Mouse (Mus musculus) myocyte (in vitro differentiated cells): ENCODE data around the gene Nr1h2. TPM values are rescaled to one million over a fixed set of nuclear protein-coding genes. Genes with fewer than 3 reads are reported as not detected.

ENCODE experiments used
- H3K27me3 ChIP-seq: one replicate; pipeline ENCODE4 v1.6.1; 2011; ENCODE audit not compliant: control insufficient read depth, insufficient read depth, insufficient read length
- H3K36me3 ChIP-seq: one replicate; pipeline ENCODE4 v1.6.1; 2011; ENCODE audit not compliant: control insufficient read depth, insufficient read depth
- H3K4me2 ChIP-seq: one replicate; pipeline ENCODE4 v1.6.1; 2011; ENCODE audit warnings: low read depth, control low read depth
- H3K4me3 ChIP-seq: one replicate; pipeline ENCODE4 v1.5.1; 2011; ENCODE audit warnings: mild to moderate bottlenecking, control low read depth, moderate library complexity
- H3K79me2 ChIP-seq: one replicate; pipeline ENCODE4 v1.6.1; 2011; ENCODE audit not compliant: control insufficient read depth, insufficient read depth
- H3ac ChIP-seq: one replicate; pipeline ENCODE4 v1.6.1; 2011; ENCODE audit not compliant: control insufficient read depth, insufficient read length
- CEBPB ChIP-seq: IDR thresholded peaks from 2 replicates; pipeline ENCODE4 v1.6.1; 2011; ENCODE audit warnings: mild to moderate bottlenecking, moderate library complexity; ENCODE audit not compliant: poor library complexity, insufficient read depth, severe bottlenecking
- E2F4 ChIP-seq: IDR thresholded peaks from one replicate; pipeline ENCODE4 v1.6.1; 2011; ENCODE audit warnings: mild to moderate bottlenecking, control low read depth, moderate library complexity; ENCODE audit not compliant: insufficient read depth
- MAX ChIP-seq: IDR thresholded peaks from one replicate; pipeline ENCODE4 v1.6.1; 2011; ENCODE audit warnings: low read depth, mild to moderate bottlenecking, control low read depth
- MYOD1 ChIP-seq, 3 experiments: IDR thresholded peaks; one replicate each; pipeline ENCODE4 v1.6.1; 2011; ENCODE audit warnings: control low read depth in 2 of 3, low read depth in 2 of 3, mild to moderate bottlenecking in 2 of 3, moderate library complexity in 1 of 3; ENCODE audit not compliant: insufficient read length in 2 of 3, control insufficient read depth in 1 of 3
- MYOG ChIP-seq, 3 experiments: IDR thresholded peaks; one replicate each; pipeline ENCODE4 v1.6.1; 2011; ENCODE audit warnings: control low read depth in 2 of 3, low read depth in 2 of 3, mild to moderate bottlenecking in 2 of 3; ENCODE audit not compliant: insufficient read length in 2 of 3, control insufficient read depth in 1 of 3, insufficient read depth in 1 of 3
- POLR2A ChIP-seq: IDR thresholded peaks from one replicate; pipeline ENCODE4 v1.6.1; 2011; ENCODE audit warnings: low read depth, mild to moderate bottlenecking, control low read depth, moderate library complexity; ENCODE audit not compliant: insufficient read length
- POLR2AphosphoS2 ChIP-seq: IDR thresholded peaks from one replicate; pipeline ENCODE4 v1.6.1; 2011; ENCODE audit warnings: low read depth, control low read depth; ENCODE audit not compliant: insufficient read length
- REST ChIP-seq: IDR thresholded peaks from one replicate; pipeline ENCODE4 v1.6.1; 2011; ENCODE audit warnings: mild to moderate bottlenecking, control low read depth, moderate library complexity; ENCODE audit not compliant: insufficient read depth, insufficient read length
- SRF ChIP-seq: IDR thresholded peaks from one replicate; pipeline ENCODE4 v1.6.1; 2011; ENCODE audit warnings: low read depth; ENCODE audit not compliant: control insufficient read depth, insufficient read length
- TCF12 ChIP-seq: IDR thresholded peaks from one replicate; pipeline ENCODE4 v1.6.1; 2011; ENCODE audit warnings: mild to moderate bottlenecking, control low read depth; ENCODE audit not compliant: poor library complexity, insufficient read depth, severe bottlenecking
- TCF3 ChIP-seq: IDR thresholded peaks from one replicate; pipeline ENCODE4 v1.6.1; 2011; ENCODE audit warnings: low read depth, control low read depth; ENCODE audit not compliant: insufficient read length
- USF1 ChIP-seq: IDR thresholded peaks from one replicate; pipeline ENCODE4 v1.6.1; 2011; ENCODE audit warnings: low read depth, mild to moderate bottlenecking, control low read depth, moderate library complexity
- polyA plus RNA-seq: library from polyadenylated mRNA; unstranded; fragments of >200 nt; fragmentation: generic; extraction: Trizol; gene quantifications from one replicate; pipeline ENCODE4 v1.2.1, GENCODE M21; 2012; ENCODE audit warnings: missing spikeins

The Nr1h2 gene
- polyA plus RNA-seq, 1 experiment, result 94.7 TPM

DNA sequence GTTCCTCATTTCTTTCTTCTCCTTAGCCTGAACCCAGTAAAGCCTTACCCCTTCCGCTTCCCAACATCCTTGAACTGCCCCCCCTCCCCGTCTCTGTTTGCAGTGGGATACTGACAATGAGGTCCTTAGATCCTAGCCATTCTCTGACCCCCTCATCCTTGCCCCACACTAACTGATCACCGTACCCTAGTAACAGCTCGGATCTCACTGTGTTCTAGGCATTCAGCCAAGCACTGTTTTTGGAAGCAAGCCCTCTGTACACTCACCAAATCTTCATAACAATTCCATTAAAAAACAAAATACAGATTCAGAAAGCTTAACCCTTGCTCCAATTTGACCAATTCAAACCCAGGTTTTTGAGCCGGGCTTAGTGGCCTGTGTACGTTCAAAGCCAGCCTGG lies 40.5 kb upstream of the Nr1h2 start:
- Histone ChIP-seq H3K27me3 (peaks cover 63% of the 10 kb centered on the region), H3ac (no peak overlapping the region), H3K4me2 (no peak overlapping the region), H3K79me2 (no peaks in the 10 kb centered on the region), H3K4me3 (no peak overlapping the region), H3K36me3 (no peaks in the 10 kb centered on the region)
- TF ChIP-seq MAX (no peak), MYOD1 (IDR thresholded peaks at IDR 0.05; ENCODE audit: control insufficient read depth in 1 of 3, insufficient read length in 2 of 3, low read depth in 2 of 3) (no peak), SRF (no peak), CEBPB (no peak), POLR2A (no peak), TCF3 (no peak), POLR2AphosphoS2 (no peak)

DNA sequence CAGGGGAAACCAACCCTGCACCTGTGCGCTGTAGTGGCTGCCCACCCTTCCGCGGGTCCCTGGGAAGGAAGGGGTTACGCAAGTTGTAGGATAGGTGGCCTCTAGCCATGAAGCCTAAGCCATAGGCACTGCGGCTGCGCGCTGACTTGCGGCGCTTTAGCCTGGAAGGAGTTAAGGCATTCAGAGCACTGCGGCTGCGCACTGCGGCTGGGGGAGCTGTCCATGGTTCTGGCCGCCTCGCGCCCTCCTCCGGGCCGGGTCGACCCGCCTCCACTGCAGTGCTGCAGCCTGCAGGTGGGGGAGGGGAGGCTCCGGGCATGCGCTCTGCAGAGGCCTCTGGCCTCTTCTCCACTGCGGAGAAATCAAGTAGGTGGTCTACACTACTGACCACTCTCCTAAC lies 40.0 kb upstream of the Nr1h2 start:
- no peak overlapping the region for H3K4me3 ChIP-seq
- H3ac ChIP-seq, result no peak overlapping the region
- H3K79me2 ChIP-seq, result no peaks in the 10 kb centered on the region
- peaks cover 63% of the 10 kb centered on the region for H3K27me3 ChIP-seq
- TF ChIP-seq MYOD1 (IDR thresholded peaks at IDR 0.05; ENCODE audit: control insufficient read depth in 1 of 3, insufficient read length in 2 of 3, low read depth in 2 of 3) (no peak), POLR2AphosphoS2 (no peak), REST (peak; percentile 92)
- no peaks in the 10 kb centered on the region for H3K36me3 ChIP-seq
- H3K4me2 ChIP-seq, result no peak overlapping the region

DNA sequence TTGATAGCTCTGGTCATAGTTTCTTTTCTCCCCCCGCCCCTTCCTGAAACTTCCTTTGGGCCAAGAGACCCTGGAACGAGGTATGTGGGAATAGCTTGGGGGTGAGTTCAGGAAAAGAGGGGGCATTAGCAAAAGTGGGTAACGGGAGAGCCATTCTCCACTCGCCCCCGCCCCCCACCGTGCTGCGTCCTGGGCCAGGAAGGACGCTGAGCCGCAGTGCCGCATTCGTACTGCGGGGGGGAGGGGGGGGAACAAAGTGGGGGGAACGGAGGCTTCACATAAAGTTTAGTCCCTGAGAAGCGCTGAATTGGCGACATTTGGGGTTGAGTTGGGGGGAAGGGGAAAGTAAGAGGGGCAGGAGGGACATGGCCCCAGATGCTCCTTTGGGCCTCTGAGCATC lies 39.3 kb upstream of the Nr1h2 start:
- H3K36me3 ChIP-seq, result no peaks in the 10 kb centered on the region
- TF ChIP-seq REST, result no peak
- TF ChIP-seq E2F4, result no peak
- no peak for TF ChIP-seq MAX
- TF ChIP-seq POLR2A, result no peak
- peaks cover 61% of the 10 kb centered on the region for H3K27me3 ChIP-seq
- H3K79me2 ChIP-seq, result no peaks in the 10 kb centered on the region
- H3ac ChIP-seq, result no peak overlapping the region
- no peak overlapping the region for H3K4me3 ChIP-seq
- no peak overlapping the region for H3K4me2 ChIP-seq

DNA sequence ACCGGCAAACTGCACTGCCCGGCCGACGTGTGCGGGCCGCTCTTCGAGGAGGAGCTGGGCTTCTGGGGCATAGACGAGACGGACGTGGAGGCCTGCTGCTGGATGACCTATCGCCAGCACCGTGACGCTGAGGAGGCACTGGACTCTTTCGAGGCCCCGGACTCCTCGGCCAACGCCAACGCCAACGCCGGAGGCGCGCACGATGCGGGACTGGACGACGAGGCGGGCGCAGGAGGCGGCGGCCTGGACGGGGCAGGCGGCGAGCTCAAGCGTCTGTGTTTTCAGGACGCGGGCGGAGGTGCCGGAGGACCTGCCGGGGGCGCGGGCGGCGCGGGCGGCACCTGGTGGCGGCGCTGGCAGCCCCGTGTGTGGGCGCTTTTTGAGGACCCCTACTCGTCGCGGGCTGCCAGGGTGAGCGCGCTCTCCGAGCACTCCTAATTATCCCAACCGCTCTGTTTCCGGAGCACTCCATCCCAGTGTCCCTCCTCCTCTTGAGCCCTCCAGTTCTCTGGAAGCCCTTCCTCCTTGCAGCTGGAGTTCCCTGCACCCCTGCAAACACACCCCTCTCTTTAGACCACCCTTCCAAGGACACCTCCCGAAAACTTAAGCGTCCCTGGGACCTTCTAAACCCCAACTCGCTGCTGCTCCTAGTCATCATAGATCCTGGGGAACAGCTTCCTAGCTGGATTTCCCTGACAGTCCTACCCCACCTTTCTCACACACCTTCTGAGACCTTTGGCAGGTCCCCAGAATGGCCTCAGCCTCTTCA lies 37.8 kb upstream of the Nr1h2 start:
- H3K36me3 ChIP-seq, result no peaks in the 10 kb centered on the region
- H3K4me3 ChIP-seq, result no peak overlapping the region
- H3K4me2 ChIP-seq, result peak overlapping the region; percentile 24

DNA sequence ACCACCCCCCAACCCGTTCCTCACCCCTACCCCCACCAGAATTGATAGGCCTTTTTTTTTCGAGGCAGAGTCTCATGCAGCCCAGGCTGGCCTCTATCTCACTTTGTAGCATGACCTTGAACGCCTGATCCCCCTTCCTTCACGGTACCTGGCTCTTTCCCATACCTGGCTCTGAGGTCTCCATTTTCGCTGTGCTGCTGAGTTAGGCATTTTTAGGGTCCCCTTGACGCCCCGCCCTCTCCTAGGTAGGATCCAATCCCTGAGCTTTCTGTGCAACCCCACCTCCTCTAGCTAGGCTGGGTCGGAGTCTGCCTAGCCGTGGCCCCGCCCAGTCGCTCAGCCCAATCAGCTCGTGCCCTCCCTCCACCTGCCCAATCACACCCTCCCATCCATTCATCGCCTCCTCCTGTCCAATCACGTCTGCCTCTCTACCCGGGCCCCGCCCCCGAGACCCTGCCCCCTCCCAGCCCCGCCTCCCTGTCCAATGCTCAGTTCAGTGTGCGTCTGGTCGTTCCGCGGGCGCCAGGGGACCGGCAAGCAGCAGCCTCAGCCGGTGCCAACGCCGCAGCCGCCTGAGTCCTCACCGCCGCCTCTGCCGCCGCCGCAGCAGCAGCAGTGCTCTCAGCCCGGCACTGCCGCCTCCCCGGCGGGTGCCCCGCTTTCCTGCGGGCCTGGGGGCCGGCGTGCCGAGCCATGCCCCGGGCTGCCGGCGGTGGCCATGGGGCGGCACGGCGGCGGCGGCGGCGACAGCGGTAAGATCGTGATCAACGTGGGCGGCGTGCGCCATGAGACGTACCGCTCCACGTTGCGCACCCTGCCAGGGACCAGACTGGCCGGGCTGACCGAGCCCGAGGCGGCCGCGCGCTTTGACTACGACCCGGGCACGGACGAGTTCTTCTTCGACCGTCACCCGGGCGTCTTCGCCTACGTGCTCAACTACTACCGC lies 36.9 kb upstream of the Nr1h2 start, which contains the start of gene Kcnc3:
Kcnc3 (plus strand) TSS at position 263 of the 946 bp plus-strand sequence.
- TF ChIP-seq TCF3 (no peak), CEBPB (no peak), POLR2AphosphoS2 (no peak), POLR2A (peak; percentile 68), MYOD1 (IDR thresholded peaks at IDR 0.05; ENCODE audit: control insufficient read depth in 1 of 3, insufficient read length in 2 of 3, low read depth in 2 of 3) (no peak), MAX (no peak), USF1 (no peak), TCF12 (no peak)
- Histone ChIP-seq H3K79me2 (no peaks in the 10 kb centered on the region), H3K27me3 (peaks cover 70% of the 10 kb centered on the region)

More for the DNA sequence above, 37.8 kb upstream of the Nr1h2 start:
- H3K27me3 ChIP-seq, result peaks cover 72% of the 10 kb centered on the region
- peak overlapping the region; percentile 10 for H3ac ChIP-seq
- H3K79me2 ChIP-seq, result no peaks in the 10 kb centered on the region
- TF ChIP-seq TCF3 (no peak), SRF (no peak), MYOD1 (IDR thresholded peaks at IDR 0.05; ENCODE audit: control insufficient read depth in 1 of 3, insufficient read length in 2 of 3, low read depth in 2 of 3) (no peak), E2F4 (no peak), MYOG (IDR thresholded peaks at IDR 0.05; ENCODE audit: control insufficient read depth in 1 of 3, insufficient read depth in 1 of 3, insufficient read length in 2 of 3, low read depth in 2 of 3) (no peak), USF1 (no peak), CEBPB (no peak), TCF12 (no peak), REST (no peak), POLR2AphosphoS2 (no peak), MAX (no peak), POLR2A (no peak)

More for the DNA sequence above, 36.9 kb upstream of the Nr1h2 start, which contains the start of gene Kcnc3:
- Histone ChIP-seq H3K4me2 (peak within 1 kb of the TSS; percentile 24), H3K36me3 (no peaks in the 10 kb centered on the region), H3K4me3 (no peak within 1 kb of the TSS), H3ac (peak within 1 kb of the TSS; percentile 10)
